Mouse (Mus musculus) lung, postnatal 0 days (tissue): ENCODE results near the gene Prkg1. TPM values are rescaled to one million over a fixed set of nuclear protein-coding genes. Genes with fewer than 3 reads are reported as not detected.

ENCODE experiments used
- ATAC-seq: fragments of 200-750 bp; cut with Nextera tagmentation; 2 replicates; pipeline ENCODE4 v1.8.0; 2017; ENCODE audit warnings: moderate library complexity
- DNase-seq: peaks from one replicate; pipeline ENCODE4 v3.0.0-alpha.2; 2016; ENCODE audit warnings: low spot score
- H3K27ac ChIP-seq: fragments of 300-500 bp; sonication (generic); 2 replicates; pipeline ENCODE4 v1.5.1; 2014; ENCODE audit warnings: antibody characterized with exemption, mild to moderate bottlenecking, low read length, mixed read lengths
- H3K27me3 ChIP-seq: fragments of 300-500 bp; sonication (generic); replicated peaks from 2 replicates; pipeline ENCODE4 v1.6.1; 2014; ENCODE audit warnings: low read length, mixed read lengths; ENCODE audit not compliant: insufficient read depth
- H3K36me3 ChIP-seq: fragments of 300-500 bp; sonication (generic); 2 replicates; pipeline ENCODE4 v1.6.1; 2014; ENCODE audit warnings: low read length, mixed read lengths; ENCODE audit not compliant: insufficient read depth
- H3K4me1 ChIP-seq: fragments of 300-500 bp; sonication (generic); 2 replicates; pipeline ENCODE4 v1.6.1; 2014; ENCODE audit warnings: antibody characterized with exemption, low read depth, low read length, mixed read lengths; ENCODE audit not compliant: insufficient read depth
- H3K4me2 ChIP-seq: fragments of 300-500 bp; sonication (generic); replicated peaks from 2 replicates; pipeline ENCODE4 v1.6.1; 2014; ENCODE audit warnings: low read depth, mild to moderate bottlenecking, low read length, moderate library complexity, mixed read lengths
- H3K4me3 ChIP-seq: fragments of 300-500 bp; sonication (generic); 2 replicates; pipeline ENCODE4 v1.5.1; 2014; ENCODE audit warnings: low read depth, low read length
- H3K9ac ChIP-seq: fragments of 300-500 bp; sonication (generic); replicated peaks from 2 replicates; pipeline ENCODE4 v1.6.1; 2014; ENCODE audit warnings: low read depth, mild to moderate bottlenecking
- H3K9me3 ChIP-seq: fragments of 300-500 bp; sonication (generic); 2 replicates; pipeline ENCODE4 v1.6.1; 2016; ENCODE audit warnings: low read length, mixed read lengths
- CTCF ChIP-seq: IDR thresholded peaks from 2 replicates; pipeline ENCODE4 v1.5.1; 2016; ENCODE audit warnings: antibody characterized with exemption, mild to moderate bottlenecking
- EP300 ChIP-seq: IDR thresholded peaks from 2 replicates; pipeline ENCODE4 v1.6.1; 2016; ENCODE audit warnings: antibody characterized with exemption, mild to moderate bottlenecking, control low read depth
- WGBS: fragments of 180-500 bp; shearing (Covaris S2); extraction: QIAGEN DNeasy Blood & Tissue Kit; methylation state at CpG from one replicate; pipeline ENCODE4 v1.1.7; 2014; 5-methylcytosine and 5-hydroxymethylcytosine counted together
- polyA plus RNA-seq: library from polyadenylated mRNA; unstranded; fragments of >200 nt; fragmentation: Nextera tagmentation; extraction: Ambion mirVana; gene quantifications from 2 replicates; pipeline ENCODE4 v1.2.1, GENCODE M21; 2015

Gene Prkg1
- polyA plus RNA-seq, 1 experiment from 2014 or later: 4.8 TPM

DNA sequence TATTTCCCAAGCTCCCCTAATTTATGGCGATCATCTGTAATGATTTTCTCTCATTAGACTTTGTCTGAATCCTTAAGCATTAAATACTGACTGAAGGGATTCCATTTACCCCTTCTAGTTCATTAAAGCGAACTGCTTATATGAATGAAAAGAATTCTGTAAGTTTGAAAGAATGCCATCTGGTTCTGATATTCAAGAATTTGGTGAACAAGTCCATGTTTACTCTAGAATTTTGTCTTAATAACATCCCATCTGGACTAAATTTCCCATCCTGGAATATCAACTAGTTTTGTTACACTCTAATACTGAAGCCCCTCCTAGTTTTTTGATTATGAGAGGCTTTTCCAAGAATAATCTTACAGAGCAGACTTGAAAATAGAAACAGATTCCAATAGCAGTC is 258.5 kb downstream of the Prkg1 start:
- H3K4me1 ChIP-seq: no peaks in the 10 kb centered on the region
- H3K36me3 ChIP-seq: no peaks in the 10 kb centered on the region
- no peaks in the 10 kb centered on the region for H3K27me3 ChIP-seq
- WGBS: 86% methylated on average over 2 of the region's 2 CpGs
- H3K9ac ChIP-seq: no peak overlapping the region
- no peaks in the 10 kb centered on the region for H3K9me3 ChIP-seq
- DNase-seq (no peak), ATAC-seq (no peak)
- no peak overlapping the region for H3K27ac ChIP-seq
- H3K4me2 ChIP-seq: no peak overlapping the region
- TF ChIP-seq CTCF (no peak), EP300 (no peak)
- no peak overlapping the region for H3K4me3 ChIP-seq

DNA sequence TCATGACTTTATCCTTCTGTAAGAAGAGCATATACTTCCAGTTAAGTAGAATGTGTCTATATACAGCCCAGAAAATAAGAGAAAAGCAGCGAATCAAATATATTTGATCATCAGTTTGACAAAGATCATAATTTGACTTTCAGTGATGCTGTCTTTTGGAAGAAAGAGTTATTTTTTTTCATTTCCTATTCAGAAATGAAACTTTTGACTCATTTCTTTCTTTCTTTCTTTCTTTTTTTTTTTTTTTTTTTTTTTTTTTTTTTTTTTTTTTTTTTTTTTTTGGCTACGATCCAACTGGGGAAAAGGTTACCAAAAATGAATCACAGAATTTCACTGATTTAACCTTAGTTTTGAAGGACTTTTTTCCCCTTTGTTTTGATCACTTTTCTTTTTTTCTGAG is 259.8 kb downstream of the Prkg1 start:
- Histone ChIP-seq H3K36me3 (no peaks in the 10 kb centered on the region), H3K4me1 (no peaks in the 10 kb centered on the region), H3K4me2 (no peak overlapping the region), H3K27ac (no peak overlapping the region), H3K4me3 (no peak overlapping the region), H3K9ac (no peak overlapping the region), H3K27me3 (no peaks in the 10 kb centered on the region), H3K9me3 (no peaks in the 10 kb centered on the region)
- TF ChIP-seq EP300 (no peak), CTCF (no peak)
- no peak for ATAC-seq
- 91% methylated on average over 2 of the region's 2 CpGs for WGBS
- DNase-seq: no peak

DNA sequence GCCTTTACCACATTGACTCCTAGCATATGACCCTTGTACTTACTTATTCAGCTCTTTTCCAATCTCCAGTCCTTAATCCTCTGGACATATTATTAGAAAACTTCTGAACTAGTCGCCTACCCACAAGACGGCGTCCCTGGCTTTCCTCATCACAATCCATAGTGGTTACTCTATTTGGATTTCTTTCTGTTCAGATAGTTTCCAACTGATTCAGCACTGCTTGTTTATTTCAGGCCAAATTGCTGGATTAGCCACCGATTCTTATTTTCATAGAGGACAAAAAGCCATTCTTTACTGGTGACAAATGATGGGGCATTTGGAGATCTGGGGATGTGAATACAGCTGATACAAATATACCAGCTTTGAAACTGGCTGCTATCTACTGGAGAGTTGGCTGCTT is 267.4 kb downstream of the Prkg1 start:
- no peak for ATAC-seq
- H3K9ac ChIP-seq: no peak overlapping the region
- H3K27me3 ChIP-seq: no peaks in the 10 kb centered on the region
- no peaks in the 10 kb centered on the region for H3K9me3 ChIP-seq
- H3K36me3 ChIP-seq: no peaks in the 10 kb centered on the region
- no peak for TF ChIP-seq EP300
- no peak for TF ChIP-seq CTCF
- 91% methylated on average over 4 of the region's 4 CpGs for WGBS
- DNase-seq: no peak
- no peak overlapping the region for H3K4me3 ChIP-seq
- H3K4me2 ChIP-seq: no peak overlapping the region
- H3K27ac ChIP-seq: no peak overlapping the region
- H3K4me1 ChIP-seq: no peaks in the 10 kb centered on the region

DNA sequence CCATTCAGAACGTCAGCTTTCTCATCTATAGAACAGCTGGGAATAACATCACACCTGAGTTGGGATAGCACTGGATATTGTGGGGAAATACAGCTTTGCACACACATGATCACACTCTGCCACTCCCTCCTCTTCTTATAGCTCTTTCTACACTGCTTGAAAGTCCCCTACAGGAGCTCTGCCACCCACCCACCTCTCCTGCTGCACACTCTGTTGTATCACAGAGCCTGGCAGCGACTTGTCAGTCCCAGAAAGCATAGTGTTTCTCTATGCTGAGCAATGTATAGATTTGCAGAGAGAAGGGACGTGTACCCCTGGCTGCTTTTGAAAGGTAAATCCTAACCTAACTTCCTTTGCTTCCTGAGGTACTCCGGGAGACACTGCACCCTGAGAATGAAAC is 275.2 kb downstream of the Prkg1 start:
- no peak overlapping the region for H3K9ac ChIP-seq
- H3K4me3 ChIP-seq: no peak overlapping the region
- no peak for ATAC-seq
- H3K4me1 ChIP-seq: no peaks in the 10 kb centered on the region
- WGBS: 46% methylated on average over 4 of the region's 4 CpGs
- no peak for DNase-seq
- no peaks in the 10 kb centered on the region for H3K36me3 ChIP-seq
- H3K4me2 ChIP-seq: no peak overlapping the region
- no peaks in the 10 kb centered on the region for H3K27me3 ChIP-seq
- TF ChIP-seq CTCF (no peak), EP300 (no peak)
- no peak overlapping the region for H3K27ac ChIP-seq
- no peaks in the 10 kb centered on the region for H3K9me3 ChIP-seq

DNA sequence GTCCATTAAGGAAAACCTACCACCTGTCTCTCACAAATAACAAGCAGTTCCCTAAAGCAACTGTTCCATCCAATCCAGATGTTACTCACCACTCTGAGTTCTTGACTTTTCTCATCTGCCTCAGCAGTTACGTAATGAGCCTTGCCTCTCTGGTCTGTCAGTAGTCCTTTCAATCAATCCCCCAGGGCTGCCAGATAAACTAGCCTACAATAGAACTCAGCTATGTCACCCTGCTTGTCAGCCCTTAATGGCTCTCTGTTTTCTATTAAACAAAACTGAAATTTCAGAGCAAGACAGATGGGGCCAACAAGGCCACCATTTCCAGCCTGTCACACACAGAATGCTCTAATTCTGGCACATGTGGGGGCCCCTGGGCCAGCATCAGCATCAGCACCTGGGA is 293.1 kb downstream of the Prkg1 start:
- ATAC-seq (no peak), DNase-seq (no peak)
- H3K4me3 ChIP-seq: no peak overlapping the region
- WGBS: 49% methylated on average over 1 of the region's 1 CpGs
- H3K9me3 ChIP-seq: no peaks in the 10 kb centered on the region
- H3K27me3 ChIP-seq: no peaks in the 10 kb centered on the region
- H3K4me2 ChIP-seq: no peak overlapping the region
- no peak for TF ChIP-seq CTCF
- no peak for TF ChIP-seq EP300
- H3K4me1 ChIP-seq: no peaks in the 10 kb centered on the region
- no peak overlapping the region for H3K9ac ChIP-seq
- no peaks in the 10 kb centered on the region for H3K36me3 ChIP-seq
- no peak overlapping the region for H3K27ac ChIP-seq

DNA sequence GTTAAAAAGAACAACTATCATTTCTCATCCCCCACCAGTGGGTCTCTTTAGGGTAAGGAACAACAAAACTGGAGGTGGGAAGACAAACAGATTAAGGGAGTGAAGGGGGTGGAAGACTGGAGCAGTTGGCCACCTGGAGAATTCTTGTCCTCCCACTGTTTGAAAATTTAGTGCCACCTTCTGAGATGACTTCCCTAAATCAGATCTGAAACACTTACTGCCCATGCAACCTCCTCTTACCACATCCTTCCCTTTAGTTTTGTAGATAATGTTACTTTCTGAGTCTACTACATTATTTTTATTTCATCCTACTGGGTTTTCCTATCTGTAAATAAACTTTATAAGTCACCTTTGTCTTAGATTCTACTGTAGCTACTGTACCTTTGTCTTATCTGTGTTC is 304.6 kb downstream of the Prkg1 start:
- no peaks in the 10 kb centered on the region for H3K4me1 ChIP-seq
- TF ChIP-seq EP300 (no peak), CTCF (no peak)
- H3K4me2 ChIP-seq: no peak overlapping the region
- H3K4me3 ChIP-seq: no peak overlapping the region
- H3K36me3 ChIP-seq: no peaks in the 10 kb centered on the region
- no peaks in the 10 kb centered on the region for H3K27me3 ChIP-seq
- H3K27ac ChIP-seq: no peak overlapping the region
- DNase-seq (no peak), ATAC-seq (no peak)
- no peak overlapping the region for H3K9ac ChIP-seq
- H3K9me3 ChIP-seq: no peaks in the 10 kb centered on the region

DNA sequence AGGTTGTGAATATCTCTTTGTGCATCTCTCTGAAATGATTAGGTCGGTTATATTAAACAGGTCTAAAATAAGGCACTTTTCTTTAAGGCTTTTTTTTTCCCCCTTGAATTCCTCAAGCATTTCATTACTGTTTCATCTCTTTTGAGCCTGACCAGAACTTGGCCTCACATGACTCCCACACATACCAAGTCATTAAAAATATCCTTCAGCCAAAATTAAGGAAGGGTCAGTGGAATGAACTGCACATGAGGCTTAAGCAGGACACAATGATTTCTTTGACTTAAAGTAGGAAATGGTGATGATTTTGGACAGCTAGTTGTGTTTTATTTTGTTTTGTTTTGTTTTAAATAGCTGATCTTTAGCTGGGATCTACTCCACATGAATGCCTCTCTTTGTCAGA is 320.7 kb downstream of the Prkg1 start:
- no peak for DNase-seq
- H3K4me1 ChIP-seq: no peaks in the 10 kb centered on the region
- TF ChIP-seq CTCF (no peak), EP300 (no peak)

More for the DNA sequence above, 320.7 kb downstream of the Prkg1 start:
- H3K9me3 ChIP-seq: no peaks in the 10 kb centered on the region
- no peak overlapping the region for H3K9ac ChIP-seq
- no peaks in the 10 kb centered on the region for H3K27me3 ChIP-seq
- WGBS: 61% methylated on average over 1 of the region's 1 CpGs
- H3K4me3 ChIP-seq: no peak overlapping the region
- no peak overlapping the region for H3K4me2 ChIP-seq
- no peak for ATAC-seq
- no peak overlapping the region for H3K27ac ChIP-seq
- no peaks in the 10 kb centered on the region for H3K36me3 ChIP-seq
